Mouse (Mus musculus) midbrain, embryonic 10.5 days (tissue): Measurements from ENCODE around the gene Thrb. TPM values are rescaled to one million over a fixed set of nuclear protein-coding genes. Genes with fewer than 3 reads are reported as not detected.

ENCODE experiments used
- DNase-seq: peaks from one replicate; pipeline ENCODE4 v3.0.0-alpha.2; 2017; ENCODE audit warnings: low spot score
- H3K27ac ChIP-seq: fragments of 300-500 bp; sonication (generic); replicated peaks from 2 replicates; pipeline ENCODE4 v1.5.1; 2016; ENCODE audit warnings: mild to moderate bottlenecking
- H3K27me3 ChIP-seq: fragments of 300-500 bp; sonication (generic); 2 replicates; pipeline ENCODE4 v1.6.1; 2016; ENCODE audit warnings: low read depth, mild to moderate bottlenecking; ENCODE audit not compliant: poor library complexity, severe bottlenecking
- H3K36me3 ChIP-seq: fragments of 300-500 bp; sonication (generic); 2 replicates; pipeline ENCODE4 v1.6.1; 2016; ENCODE audit warnings: mild to moderate bottlenecking, moderate library complexity
- H3K4me1 ChIP-seq: fragments of 300-500 bp; sonication (generic); 2 replicates; pipeline ENCODE4 v1.6.1; 2016
- H3K4me3 ChIP-seq: fragments of 300-500 bp; sonication (generic); 2 replicates; pipeline ENCODE4 v1.5.1; 2016; ENCODE audit warnings: mild to moderate bottlenecking, moderate library complexity
- H3K9me3 ChIP-seq: fragments of 300-500 bp; sonication (generic); replicated peaks from 2 replicates; pipeline ENCODE4 v1.6.1; 2016; ENCODE audit warnings: mild to moderate bottlenecking
- WGBS: fragments of 180-500 bp; shearing (Covaris S2); methylation state at CpG from one replicate; pipeline ENCODE4 v1.1.7; 2016; 5-methylcytosine and 5-hydroxymethylcytosine counted together
- polyA plus RNA-seq: library from polyadenylated mRNA; unstranded; fragments of >200 nt; fragmentation: Nextera tagmentation; extraction: Ambion mirVana; gene quantifications from 2 replicates; pipeline ENCODE4 v1.2.1, GENCODE M21; 2016

Gene Thrb
- polyA plus RNA-seq, 1 experiment from 2014 or later: 1.3 TPM

- Histone ChIP-seq H3K27ac (no peak overlapping the region), H3K4me1 (no peaks in the 10 kb centered on the region), H3K36me3 (no peaks in the 10 kb centered on the region), H3K27me3 (no peaks in the 10 kb centered on the region), H3K9me3 (no peaks in the 10 kb centered on the region), H3K4me3 (no peak overlapping the region)
- DNase-seq: no peak
- WGBS: 85% methylated on average over 2 of the region's 2 CpGs
These were observed 294.0 kb downstream of the Thrb start for GRCm38 (mm10) chr14:17954038-17954437.

GRCm38 (mm10) chr14:17959901-17960300 lies 299.8 kb downstream of the Thrb start:
- Histone ChIP-seq H3K4me1 (no peaks in the 10 kb centered on the region), H3K27me3 (no peaks in the 10 kb centered on the region), H3K4me3 (no peak overlapping the region), H3K9me3 (no peaks in the 10 kb centered on the region), H3K36me3 (no peaks in the 10 kb centered on the region), H3K27ac (no peak overlapping the region)
- DNase-seq: no peak
- WGBS: 75% methylated on average over 2 of the region's 2 CpGs

- 41% methylated on average over 5 of the region's 5 CpGs for WGBS
These were observed 307.2 kb downstream of the Thrb start for GRCm38 (mm10) chr14:17967117-17967726.

GRCm38 (mm10) chr14:17972132-17972531 lies 312.1 kb downstream of the Thrb start:
- no peaks in the 10 kb centered on the region for H3K27me3 ChIP-seq
- WGBS: 71% methylated on average over 4 of the region's 4 CpGs
- H3K4me3 ChIP-seq: no peak overlapping the region
- no peaks in the 10 kb centered on the region for H3K36me3 ChIP-seq
- no peak overlapping the region for H3K27ac ChIP-seq
- DNase-seq: no peak
- H3K4me1 ChIP-seq: peaks cover 12% of the 10 kb centered on the region
- H3K9me3 ChIP-seq: no peaks in the 10 kb centered on the region

More at GRCm38 (mm10) chr14:17967117-17967726, 307.2 kb downstream of the Thrb start:
- H3K9me3 ChIP-seq: no peaks in the 10 kb centered on the region
- no peak overlapping the region for H3K4me3 ChIP-seq
- H3K27ac ChIP-seq: no peak overlapping the region
- peak; percentile 54 for DNase-seq
- no peaks in the 10 kb centered on the region for H3K27me3 ChIP-seq
- no peaks in the 10 kb centered on the region for H3K36me3 ChIP-seq
- peaks cover 6% of the 10 kb centered on the region for H3K4me1 ChIP-seq

GRCm38 (mm10) chr14:17972665-17973064 lies 312.6 kb downstream of the Thrb start:
- Histone ChIP-seq H3K27ac (no peak overlapping the region), H3K36me3 (no peaks in the 10 kb centered on the region), H3K4me3 (no peak overlapping the region), H3K9me3 (no peaks in the 10 kb centered on the region), H3K27me3 (no peaks in the 10 kb centered on the region), H3K4me1 (peaks cover 12% of the 10 kb centered on the region)
- WGBS: 79% methylated on average over 6 of the region's 6 CpGs
- no peak for DNase-seq

GRCm38 (mm10) chr14:17975786-17976185 lies 315.7 kb downstream of the Thrb start:
- Histone ChIP-seq H3K27ac (no peak overlapping the region), H3K27me3 (no peaks in the 10 kb centered on the region), H3K4me1 (peaks cover 12% of the 10 kb centered on the region), H3K9me3 (no peaks in the 10 kb centered on the region), H3K36me3 (no peaks in the 10 kb centered on the region), H3K4me3 (no peak overlapping the region)
- WGBS: 82% methylated on average over 1 of the region's 1 CpGs
- no peak for DNase-seq

GRCm38 (mm10) chr14:17978259-17978658 lies 318.2 kb downstream of the Thrb start:
- no peaks in the 10 kb centered on the region for H3K4me1 ChIP-seq
- no peak for DNase-seq
- no peak overlapping the region for H3K4me3 ChIP-seq

GRCm38 (mm10) chr14:17981258-17981657 lies 321.2 kb downstream of the Thrb start:
- no peaks in the 10 kb centered on the region for H3K36me3 ChIP-seq
- H3K4me3 ChIP-seq: no peak overlapping the region
- no peaks in the 10 kb centered on the region for H3K9me3 ChIP-seq
- WGBS: 86% methylated on average over 3 of the region's 3 CpGs
- no peaks in the 10 kb centered on the region for H3K4me1 ChIP-seq
- no peak overlapping the region for H3K27ac ChIP-seq
- no peak for DNase-seq
- no peaks in the 10 kb centered on the region for H3K27me3 ChIP-seq

More at GRCm38 (mm10) chr14:17978259-17978658, 318.2 kb downstream of the Thrb start:
- Histone ChIP-seq H3K9me3 (no peaks in the 10 kb centered on the region), H3K36me3 (no peaks in the 10 kb centered on the region), H3K27me3 (no peaks in the 10 kb centered on the region), H3K27ac (no peak overlapping the region)

- Histone ChIP-seq H3K4me1 (no peaks in the 10 kb centered on the region), H3K27ac (no peak overlapping the region), H3K4me3 (no peak overlapping the region), H3K27me3 (no peaks in the 10 kb centered on the region), H3K9me3 (no peaks in the 10 kb centered on the region), H3K36me3 (no peaks in the 10 kb centered on the region)
- no peak for DNase-seq
- WGBS: 91% methylated on average over 5 of the region's 5 CpGs
These were observed 322.0 kb downstream of the Thrb start for GRCm38 (mm10) chr14:17982017-17982416.

GRCm38 (mm10) chr14:17983390-17983789 lies 323.3 kb downstream of the Thrb start:
- 85% methylated on average over 3 of the region's 3 CpGs for WGBS
- DNase-seq: no peak
- H3K27ac ChIP-seq: no peak overlapping the region
- H3K9me3 ChIP-seq: no peaks in the 10 kb centered on the region
- H3K36me3 ChIP-seq: no peaks in the 10 kb centered on the region
- H3K27me3 ChIP-seq: no peaks in the 10 kb centered on the region
- H3K4me3 ChIP-seq: no peak overlapping the region
- no peaks in the 10 kb centered on the region for H3K4me1 ChIP-seq

- no peak overlapping the region for H3K4me3 ChIP-seq
- DNase-seq: no peak
- no peaks in the 10 kb centered on the region for H3K36me3 ChIP-seq
- H3K4me1 ChIP-seq: no peaks in the 10 kb centered on the region
- no peak overlapping the region for H3K27ac ChIP-seq
- H3K27me3 ChIP-seq: no peaks in the 10 kb centered on the region
- H3K9me3 ChIP-seq: no peaks in the 10 kb centered on the region
- WGBS: 78% methylated on average over 6 of the region's 6 CpGs
These were observed 323.8 kb downstream of the Thrb start for GRCm38 (mm10) chr14:17983839-17984238.

- H3K27ac ChIP-seq: no peak overlapping the region
- 94% methylated on average over 2 of the region's 2 CpGs for WGBS
- no peak for DNase-seq
- no peaks in the 10 kb centered on the region for H3K9me3 ChIP-seq
- no peaks in the 10 kb centered on the region for H3K36me3 ChIP-seq
- no peak overlapping the region for H3K4me3 ChIP-seq
- H3K27me3 ChIP-seq: no peaks in the 10 kb centered on the region
- no peaks in the 10 kb centered on the region for H3K4me1 ChIP-seq
These were observed 328.5 kb downstream of the Thrb start for GRCm38 (mm10) chr14:17988580-17988979.

GRCm38 (mm10) chr14:17989182-17989581 lies 329.1 kb downstream of the Thrb start:
- WGBS: 86% methylated on average over 4 of the region's 4 CpGs
- no peak overlapping the region for H3K27ac ChIP-seq
- H3K4me3 ChIP-seq: no peak overlapping the region
- no peaks in the 10 kb centered on the region for H3K27me3 ChIP-seq
- no peaks in the 10 kb centered on the region for H3K9me3 ChIP-seq
- H3K4me1 ChIP-seq: no peaks in the 10 kb centered on the region
- H3K36me3 ChIP-seq: no peaks in the 10 kb centered on the region
- no peak for DNase-seq

- no peaks in the 10 kb centered on the region for H3K27me3 ChIP-seq
- H3K36me3 ChIP-seq: no peaks in the 10 kb centered on the region
- 71% methylated on average over 2 of the region's 2 CpGs for WGBS
- no peak for DNase-seq
- no peak overlapping the region for H3K4me3 ChIP-seq
- H3K4me1 ChIP-seq: no peaks in the 10 kb centered on the region
- no peaks in the 10 kb centered on the region for H3K9me3 ChIP-seq
- no peak overlapping the region for H3K27ac ChIP-seq
These were observed 330.1 kb downstream of the Thrb start for GRCm38 (mm10) chr14:17990186-17990585.
